Mouse (Mus musculus) forebrain, embryonic 10.5 days (tissue): ENCODE data around the gene Slc9a3r1. TPM values are rescaled to one million over a fixed set of nuclear protein-coding genes. Genes with fewer than 3 reads are reported as not detected.
A peak's percentile ranks its signal among the peaks of the same experiment; 100 is the strongest.

ENCODE experiments used
- DNase-seq: peaks from one replicate; pipeline ENCODE4 v3.0.0-alpha.2; 2017; ENCODE audit warnings: low spot score; ENCODE audit errors: extremely low spot score
- H3K27ac ChIP-seq: fragments of 300-500 bp; sonication (generic); 2 replicates; pipeline ENCODE4 v1.5.1; 2016; ENCODE audit warnings: mild to moderate bottlenecking
- H3K27me3 ChIP-seq: fragments of 300-500 bp; sonication (generic); 2 replicates; pipeline ENCODE4 v1.6.1; 2016; ENCODE audit warnings: mild to moderate bottlenecking; ENCODE audit not compliant: poor library complexity, severe bottlenecking
- H3K36me3 ChIP-seq: fragments of 300-500 bp; sonication (generic); replicated peaks from 2 replicates; pipeline ENCODE4 v1.6.1; 2016; ENCODE audit warnings: mild to moderate bottlenecking, moderate library complexity
- H3K4me1 ChIP-seq: fragments of 300-500 bp; sonication (generic); 2 replicates; pipeline ENCODE4 v1.6.1; 2016
- H3K4me3 ChIP-seq: fragments of 300-500 bp; sonication (generic); 2 replicates; pipeline ENCODE4 v1.5.1; 2016; ENCODE audit warnings: mild to moderate bottlenecking, moderate library complexity
- H3K9me3 ChIP-seq: fragments of 300-500 bp; sonication (generic); 2 replicates; pipeline ENCODE4 v1.6.1; 2016; ENCODE audit warnings: mild to moderate bottlenecking, moderate library complexity
- WGBS: fragments of 180-500 bp; shearing (Covaris S2); methylation state at CpG from one replicate; pipeline ENCODE4 v1.1.7; 2016; 5-methylcytosine and 5-hydroxymethylcytosine counted together
- polyA plus RNA-seq: library from polyadenylated mRNA; unstranded; fragments of >200 nt; fragmentation: Nextera tagmentation; extraction: Ambion mirVana; gene quantifications from 2 replicates; pipeline ENCODE4 v1.2.1, GENCODE M21; 2016

The Slc9a3r1 gene
- polyA plus RNA-seq, 1 experiment from 2014 or later = 38.1 TPM

- H3K4me1 ChIP-seq = peaks cover 48% of the 10 kb centered on the region
- WGBS = 2% methylated on average over 35 of the region's 35 CpGs
Observed at GRCm38 (mm10) chr11:115153699-115154292, 9.3 kb upstream of the Slc9a3r1 start.

GRCm38 (mm10) chr11:115155053-115155634, 8.0 kb upstream of the Slc9a3r1 start:
- Histone ChIP-seq H3K9me3 (no peaks in the 10 kb centered on the region), H3K27ac (no peak overlapping the region), H3K27me3 (peaks cover 80% of the 10 kb centered on the region), H3K4me3 (no peak overlapping the region), H3K36me3 (no peaks in the 10 kb centered on the region), H3K4me1 (peaks cover 53% of the 10 kb centered on the region)
- DNase-seq = no peak
- 19% methylated on average over 5 of the region's 5 CpGs for WGBS

More at GRCm38 (mm10) chr11:115153699-115154292, 9.3 kb upstream of the Slc9a3r1 start:
- Histone ChIP-seq H3K4me3 (peak overlapping the region; percentile 39), H3K36me3 (no peaks in the 10 kb centered on the region), H3K27ac (peak overlapping the region; percentile 6; the same call in 1 of the 2 replicates), H3K9me3 (no peaks in the 10 kb centered on the region; the same call in 1 of the 2 replicates), H3K27me3 (peaks cover 73% of the 10 kb centered on the region)
- peak; percentile 79 for DNase-seq

- 42% methylated on average over 12 of the region's 12 CpGs for WGBS
- no peak for DNase-seq
- Histone ChIP-seq H3K27me3 (peaks cover 85% of the 10 kb centered on the region), H3K36me3 (no peaks in the 10 kb centered on the region), H3K4me1 (peaks cover 65% of the 10 kb centered on the region), H3K9me3 (no peaks in the 10 kb centered on the region), H3K4me3 (no peak overlapping the region), H3K27ac (peak overlapping the region; percentile 65)
Observed at GRCm38 (mm10) chr11:115157933-115158719, 5.0 kb upstream of the Slc9a3r1 start.

- peaks cover 65% of the 10 kb centered on the region for H3K4me1 ChIP-seq
- H3K36me3 ChIP-seq = no peaks in the 10 kb centered on the region
- peak; percentile 51 for DNase-seq
- H3K27ac ChIP-seq = no peak overlapping the region
- H3K27me3 ChIP-seq = peaks cover 77% of the 10 kb centered on the region
- H3K9me3 ChIP-seq = no peaks in the 10 kb centered on the region
- 50% methylated on average over 11 of the region's 11 CpGs for WGBS
- H3K4me3 ChIP-seq = no peak overlapping the region
Observed at GRCm38 (mm10) chr11:115160016-115160797, 2.9 kb upstream of the Slc9a3r1 start.

GRCm38 (mm10) chr11:115160883-115161577, 2.1 kb upstream of the Slc9a3r1 start:
- Histone ChIP-seq H3K4me1 (peaks cover 71% of the 10 kb centered on the region), H3K4me3 (no peak overlapping the region), H3K27me3 (peaks cover 77% of the 10 kb centered on the region)

GRCm38 (mm10) chr11:115161578-115162204, 1.4 kb upstream of the Slc9a3r1 start:
- Histone ChIP-seq H3K4me3 (no peak overlapping the region), H3K36me3 (no peaks in the 10 kb centered on the region), H3K27me3 (peaks cover 75% of the 10 kb centered on the region), H3K27ac (no peak overlapping the region), H3K9me3 (no peaks in the 10 kb centered on the region), H3K4me1 (peaks cover 73% of the 10 kb centered on the region)
- no peak for DNase-seq
- 66% methylated on average over 9 of the region's 9 CpGs for WGBS

More at GRCm38 (mm10) chr11:115160883-115161577, 2.1 kb upstream of the Slc9a3r1 start:
- WGBS = 32% methylated on average over 10 of the region's 10 CpGs
- Histone ChIP-seq H3K36me3 (no peaks in the 10 kb centered on the region), H3K9me3 (no peaks in the 10 kb centered on the region), H3K27ac (no peak overlapping the region)
- peak; percentile 73 for DNase-seq

GRCm38 (mm10) chr11:115162205-115162601, 938 bp upstream of the Slc9a3r1 start:
- Histone ChIP-seq H3K27me3 (peaks cover 73% of the 10 kb centered on the region), H3K36me3 (no peaks in the 10 kb centered on the region), H3K27ac (peak overlapping the region; percentile 85), H3K4me3 (peak overlapping the region; percentile 82), H3K4me1 (peaks cover 73% of the 10 kb centered on the region), H3K9me3 (no peaks in the 10 kb centered on the region)
- 15% methylated on average over 9 of the region's 9 CpGs for WGBS
- DNase-seq = no peak

GRCm38 (mm10) chr11:115163568-115164150, 518 bp downstream of the Slc9a3r1 start:
- H3K4me3 ChIP-seq = peak overlapping the region; percentile 82
- no peak for DNase-seq
- no peaks in the 10 kb centered on the region for H3K9me3 ChIP-seq
- H3K27ac ChIP-seq = peak overlapping the region; percentile 87
- peaks cover 62% of the 10 kb centered on the region for H3K4me1 ChIP-seq
- H3K27me3 ChIP-seq = peaks cover 62% of the 10 kb centered on the region
- under 1% methylated on average over 47 of the region's 47 CpGs for WGBS
- H3K36me3 ChIP-seq = no peaks in the 10 kb centered on the region

GRCm38 (mm10) chr11:115164341-115164975, 1.3 kb downstream of the Slc9a3r1 start:
- peak overlapping the region; percentile 87 for H3K27ac ChIP-seq
- no peaks in the 10 kb centered on the region for H3K36me3 ChIP-seq
- peak overlapping the region; percentile 82 for H3K4me3 ChIP-seq
- under 1% methylated on average over 14 of the region's 14 CpGs for WGBS
- peaks cover 62% of the 10 kb centered on the region for H3K27me3 ChIP-seq
- no peak for DNase-seq
- H3K4me1 ChIP-seq = peaks cover 62% of the 10 kb centered on the region
- H3K9me3 ChIP-seq = no peaks in the 10 kb centered on the region

GRCm38 (mm10) chr11:115164976-115165374, 1.8 kb downstream of the Slc9a3r1 start:
- Histone ChIP-seq H3K27me3 (peaks cover 57% of the 10 kb centered on the region), H3K4me1 (peaks cover 59% of the 10 kb centered on the region), H3K4me3 (peak overlapping the region; percentile 82), H3K36me3 (no peaks in the 10 kb centered on the region), H3K9me3 (no peaks in the 10 kb centered on the region), H3K27ac (peak overlapping the region; percentile 44)
- DNase-seq = no peak
- WGBS = 1% methylated on average over 9 of the region's 9 CpGs

GRCm38 (mm10) chr11:115166776-115167175, 3.6 kb downstream of the Slc9a3r1 start:
- H3K36me3 ChIP-seq = no peaks in the 10 kb centered on the region
- H3K4me1 ChIP-seq = peaks cover 51% of the 10 kb centered on the region
- peaks cover 48% of the 10 kb centered on the region for H3K27me3 ChIP-seq
- WGBS = 88% methylated on average over 3 of the region's 3 CpGs
- no peak for DNase-seq
- H3K27ac ChIP-seq = no peak overlapping the region
- H3K9me3 ChIP-seq = no peaks in the 10 kb centered on the region
- no peak overlapping the region for H3K4me3 ChIP-seq
